Mouse (Mus musculus) erythroblast, embryonic 14.5 days (primary cell): ENCODE data around the gene Vps11.
"Not testable (repeated sequence)": the region's sequence is repeated elsewhere in the genome, so short reads cannot be mapped to it uniquely, and the experiment has no call there.

Experiments used
- GATA1 ChIP-seq: IDR thresholded peaks from 2 replicates; pipeline ENCODE4 v1.6.1; 2012; ENCODE audit warnings: low read length, inconsistent platforms, mixed read lengths
- TAL1 ChIP-seq: IDR thresholded peaks from 3 replicates; pipeline ENCODE4 v1.6.1; 2012; ENCODE audit warnings: low read length, inconsistent platforms, mixed read lengths

GRCm38 (mm10) chr9:44323656-44324055 is 37.8 kb downstream of the Vps11 start:
- TF ChIP-seq GATA1, TAL1: not testable (repeated sequence)
